ENCODE assay signal across 9 mouse cellular contexts in the genomic region with DNA sequence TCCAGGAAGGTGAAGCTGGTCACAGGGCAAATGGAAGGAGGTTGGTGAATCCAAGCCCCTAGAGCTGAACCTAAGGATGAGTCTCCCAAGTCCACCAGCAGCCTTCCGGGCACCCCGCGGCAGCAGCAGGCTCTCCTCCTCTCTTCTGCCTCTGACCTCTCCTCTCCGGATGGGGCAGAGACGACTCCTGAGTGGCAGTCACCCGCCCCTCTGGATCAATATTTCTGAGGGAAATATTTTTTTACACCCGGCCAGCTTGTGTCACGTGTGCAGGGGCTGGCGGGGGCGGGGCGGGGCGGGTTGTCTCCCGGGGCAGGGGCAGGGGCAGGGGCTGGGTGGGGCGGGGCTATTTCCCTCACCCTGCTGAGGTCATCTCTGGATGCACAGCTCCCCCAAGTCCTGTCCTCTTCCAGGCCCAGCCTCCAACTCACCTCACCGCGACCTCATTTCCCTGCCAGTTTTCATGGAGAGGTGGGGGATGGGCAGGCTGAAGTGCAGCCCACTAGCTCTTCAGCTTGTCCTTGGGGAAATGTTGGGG. TPM values are rescaled to one million over a fixed set of nuclear protein-coding genes. Genes with fewer than 3 reads are reported as not detected.
DNase-seq lines count a peak whose midpoint lies in the region; ATAC-seq lines count a peak whose summit lies in the region.
"Had no signal": no experiment of that assay in that cellular context is flagged by ENCODE, and none has a peak within 500 bp of the region (broad histone marks: within the 10 kb centered on the region; RNA-seq: fewer than 3 reads in every experiment).

No protein-coding gene starts in this region.

- no peak for ATAC-seq in megakaryocyte-erythroid progenitor cell, adult 5-6 weeks (replicated peaks; ENCODE audit: low FRiP score, low TSS enrichment, poor library complexity, severe bottlenecking)

- peak; percentile 11 for DNase-seq in ovary, postnatal 10 days (ENCODE audit: low spot score)
- DNase-seq in ovary, adult 18-20 months (ENCODE audit: low spot score), result no peak
- peak; percentile 49 for DNase-seq in heart, adult 9 months (ENCODE audit: low spot score in 2 of 2)
- peak; percentile 16 to 28 for DNase-seq in kidney, adult 8-10 months
- DNase-seq in lung, postnatal 36 days, result peak; percentile 5
- DNase-seq in left cerebral cortex, adult 8-10 months (ENCODE audit: low spot score in 2 of 2), result no peak
- no peak for DNase-seq in layer of hippocampus, adult 8-10 months (ENCODE audit: low spot score in 2 of 2)

RNA-seq across cellular contexts. Expression of a gene that starts 28.1 kb away (rescaled TPM):
- total RNA-seq in megakaryocyte-erythroid progenitor cell, adult 5-6 weeks (2014; fragmentation: Nextera tagmentation), result not detected in 2 replicates
- total RNA-seq in megakaryocyte-erythroid progenitor cell, adult 5-6 weeks (2017), result not detected in 2 replicates
- 10 to 100 TPM; 24.9 to 32.1 (median 27.7) TPM for total RNA-seq in left cerebral cortex, adult 8-10 months (2022)
- 10 to 100 TPM; 34.9 to 42.6 (median 36.9) TPM for total RNA-seq in layer of hippocampus, adult 8-10 months (2022)
- total RNA-seq: hematopoietic stem cell, adult 5-6 weeks had no signal

Comparison
In these comparisons a context has a peak if more than half of its experiments do, and no peak if none do; other contexts are left out.
1. DNase-seq: peak in ovary, postnatal 10 days (single experiment), heart, adult 9 months (2 of 2), kidney, adult 8-10 months (2 of 2) and lung, postnatal 36 days (single experiment); none in ovary, adult 18-20 months (single experiment), left cerebral cortex, adult 8-10 months (0 of 2) and layer of hippocampus, adult 8-10 months (0 of 2).
2. RNA of a gene that starts 28.1 kb away (total RNA-seq): 34.9 to 42.6 TPM in layer of hippocampus, adult 8-10 months and 24.9 to 32.1 TPM in left cerebral cortex, adult 8-10 months; not detected in megakaryocyte-erythroid progenitor cell, adult 5-6 weeks; every median in the first group is over 10 times any median in the second.